Mouse (Mus musculus) heart, postnatal 14 days (tissue): Measurements from ENCODE around the gene Rapgef1. TPM values are rescaled to one million over a fixed set of nuclear protein-coding genes. Genes with fewer than 3 reads are reported as not detected.
"Not testable (repeated sequence)": the region's sequence is repeated elsewhere in the genome, so short reads cannot be mapped to it uniquely, and the experiment has no call there.

Experiments used
- DNase-seq, 2 experiments: peaks; one replicate each; pipeline ENCODE4 v3.0.0; 2021 to 2022
- intact Hi-C: fragments of 180-260 bp; cut with DNase I; formaldehyde crosslinking; loops from one replicate; pipeline ENCODE4 v1.15.1; 2025
- total RNA-seq, 2 experiments: library from RNA; stranded (reverse); gene quantifications; 2 replicates each; pipeline ENCODE4 v1.2.3; 2021

Rapgef1 gene
- total RNA-seq, 2 experiments from 2014 or later: 89.6 to 91.6 TPM

GRCm38 (mm10) chr2:29771611-29772461 lies 152.3 kb downstream of the Rapgef1 start:
- intact Hi-C loops: no loop called here
- no peak for DNase-seq

GRCm38 (mm10) chr2:29773323-29773722 lies 153.8 kb downstream of the Rapgef1 start:
- intact Hi-C loops: no loop called here
- no peak for DNase-seq

- DNase-seq, intact Hi-C loops: not testable (repeated sequence)
Measured at GRCm38 (mm10) chr2:29781256-29781655, 161.7 kb downstream of the Rapgef1 start.

GRCm38 (mm10) chr2:29784290-29784689 lies 164.8 kb downstream of the Rapgef1 start:
- intact Hi-C loops: no loop called here
- DNase-seq: no peak

GRCm38 (mm10) chr2:29787104-29787917 lies 167.8 kb downstream of the Rapgef1 start, which contains the start of gene Coq4:
Gene Coq4 (plus strand): TSS chr2:29787493.
- peak; percentile 83 to 93 for DNase-seq
- intact Hi-C loops: no loop called here

GRCm38 (mm10) chr2:29787937-29788681 lies 168.6 kb downstream of the Rapgef1 start, which contains the start of gene Trub2:
Gene Trub2 (minus strand): TSS chr2:29788502.
- intact Hi-C loops: no loop called here
- peak; percentile 79 to 82 for DNase-seq

Other genes starting within 250 kb of the Rapgef1 start
- gene Gm13420, start 132.0 kb downstream of the Rapgef1 start, total RNA-seq: not detected
- not detected for gene Gm13547, start 139.6 kb downstream of the Rapgef1 start, total RNA-seq
- 10 to 100 TPM; 17.5 to 18.3 TPM for gene Coq4, start 167.8 kb downstream of the Rapgef1 start, total RNA-seq
- gene Trub2, start 168.8 kb downstream of the Rapgef1 start, total RNA-seq: 10 to 100 TPM; 30.5 to 34.1 TPM
- gene Slc27a4, start 182.9 kb downstream of the Rapgef1 start, total RNA-seq: 10 to 100 TPM; 20.0 to 21.7 TPM
- 10 to 100 TPM; 30.4 to 31.7 TPM for gene Urm1, start 200.4 kb downstream of the Rapgef1 start, total RNA-seq
- 10 to 100 TPM in 1 of 2 experiments, 1 to 10 TPM in 1; 9.3 to 10.3 TPM for gene Cercam, start 249.4 kb downstream of the Rapgef1 start, total RNA-seq